Mouse (Mus musculus) C2C12 (cell line): Measurements from ENCODE around the gene Bysl.

ENCODE experiments used
- CEBPB ChIP-seq: IDR thresholded peaks from one replicate; pipeline ENCODE4 v1.6.1; 2011; ENCODE audit warnings: low read depth, mild to moderate bottlenecking, control low read depth, moderate library complexity
- CTCF ChIP-seq: IDR thresholded peaks from one replicate; pipeline ENCODE4 v1.5.1; 2011; ENCODE audit not compliant: control insufficient read depth, insufficient read depth, insufficient read length
- MAX ChIP-seq: IDR thresholded peaks from one replicate; pipeline ENCODE4 v1.6.1; 2011; ENCODE audit warnings: mild to moderate bottlenecking, control low read depth
- USF1 ChIP-seq: IDR thresholded peaks from one replicate; pipeline ENCODE4 v1.6.1; 2011; ENCODE audit warnings: low read depth, mild to moderate bottlenecking, control low read depth, moderate library complexity

- TF ChIP-seq CTCF (no peak), USF1 (no peak), MAX (no peak), CEBPB (no peak)
These were observed 51.6 kb downstream of the Bysl start for GRCm38 (mm10) chr17:47559726-47560125.
